Mouse (Mus musculus): ENCODE measurements at regions not wholly inside any gene's neighbourhood (a gene's known extent, or its start where the extent isn't known, plus 50 kb on each side); places are given as distances from the start of the nearest gene placed in this dataset.
A peak's percentile ranks its signal among the peaks of the same experiment; 100 is the strongest.

DNA sequence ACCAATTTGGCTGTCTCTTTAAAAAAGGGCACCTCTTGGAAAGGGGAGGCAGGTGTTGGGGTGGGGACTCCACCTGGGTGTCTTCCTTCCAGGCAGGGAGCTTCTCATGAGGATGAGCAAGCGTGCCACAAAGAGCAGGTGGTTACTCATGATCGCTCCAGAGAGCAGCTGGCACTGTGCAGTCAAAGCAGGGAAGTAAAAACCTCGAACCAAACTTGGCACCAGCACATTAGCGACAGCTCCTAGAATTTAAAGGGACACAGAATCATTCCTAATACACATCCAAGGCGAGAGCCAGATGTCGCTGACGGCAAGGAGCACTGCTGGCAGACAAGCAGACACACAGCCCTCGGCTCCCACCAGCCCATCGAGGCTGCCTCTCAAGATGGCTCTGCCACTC, 70.4 kb downstream of the Irx5 start:
- no peaks in the 10 kb centered on the region for H3K4me1 ChIP-seq
- ATAC-seq (ENCODE audit: insufficient number of reproducible peaks, insufficient read depth, low FRiP score, low TSS enrichment), result no peak
- WGBS, result 76% methylated on average over 9 of the region's 9 CpGs
- H3K4me2 ChIP-seq (replicated peaks), result no peak overlapping the region
- H3K27ac ChIP-seq, result no peak overlapping the region
- no peak overlapping the region for H3K4me3 ChIP-seq
- H3K36me3 ChIP-seq, result no peaks in the 10 kb centered on the region
- H3K9ac ChIP-seq, result no peak overlapping the region
- H3K9me3 ChIP-seq, result no peaks in the 10 kb centered on the region
- no peaks in the 10 kb centered on the region for H3K27me3 ChIP-seq

DNA sequence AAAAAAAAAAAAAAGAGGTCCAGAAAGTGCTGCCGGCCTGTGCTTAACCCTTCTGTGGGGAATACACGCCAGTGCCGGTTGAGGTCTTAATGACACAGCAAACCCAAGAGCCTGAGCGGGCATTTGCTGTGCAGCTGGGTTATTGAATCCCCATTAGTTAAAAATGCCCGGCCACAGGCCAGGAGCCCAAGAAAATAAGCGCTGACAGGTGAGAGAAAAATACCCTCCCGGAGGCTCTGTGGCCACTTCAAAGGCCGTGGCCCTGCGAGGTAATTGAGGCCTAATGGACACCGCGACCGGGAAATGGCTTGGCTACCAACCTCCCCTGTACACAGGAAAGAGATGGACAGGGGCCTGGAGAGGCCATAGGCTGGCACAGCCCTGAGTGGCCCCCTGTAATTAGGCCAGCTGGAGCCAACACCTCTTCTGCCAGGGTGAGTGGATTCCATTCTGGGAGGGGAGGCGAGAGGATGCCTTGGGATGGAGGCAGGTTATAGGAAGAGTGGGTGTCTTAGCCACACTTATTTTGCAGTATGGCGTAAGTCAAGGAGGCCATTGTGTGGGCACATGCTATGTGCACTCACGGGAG, 79.7 kb downstream of the Irx5 start:
- WGBS, result 63% methylated on average over 15 of the region's 15 CpGs
- H3K27me3 ChIP-seq, result no peaks in the 10 kb centered on the region; the same call in 1 of the 2 replicates
- no peaks in the 10 kb centered on the region for H3K9me3 ChIP-seq
- no peak for ATAC-seq (ENCODE audit: insufficient number of reproducible peaks, insufficient read depth, low FRiP score, low TSS enrichment)
- H3K36me3 ChIP-seq, result no peaks in the 10 kb centered on the region
- H3K4me1 ChIP-seq, result 0 out of 2 replicates have a peak, but pooled peaks cover 4% of the 10 kb centered on the region
- no peak overlapping the region for H3K4me2 ChIP-seq (replicated peaks)
- no peak overlapping the region for H3K27ac ChIP-seq
- H3K4me3 ChIP-seq, result no peak overlapping the region
- H3K9ac ChIP-seq, result no peak overlapping the region

DNA sequence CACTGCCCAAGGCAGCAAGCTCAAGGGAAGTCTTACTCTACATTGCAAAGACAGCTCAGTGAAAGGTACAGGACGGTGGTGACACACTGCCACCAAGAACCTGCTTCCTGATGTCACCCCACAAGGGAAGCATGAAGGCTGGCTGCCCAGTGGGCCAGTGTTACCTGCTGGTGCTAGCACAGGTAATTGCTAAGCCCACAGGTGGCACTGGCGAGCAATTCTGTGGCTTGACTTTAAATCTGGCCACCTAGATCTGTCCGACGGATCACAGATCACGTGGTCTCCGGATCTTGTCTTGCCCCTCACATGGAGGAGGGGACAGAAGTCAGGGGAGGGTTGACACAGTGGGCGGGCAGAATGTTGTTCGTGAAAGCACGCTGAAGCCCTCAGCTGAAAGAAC, 80.9 kb downstream of the Irx5 start:
- ATAC-seq (ENCODE audit: insufficient number of reproducible peaks, insufficient read depth, low FRiP score, low TSS enrichment), result no peak
- WGBS, result 42% methylated on average over 9 of the region's 9 CpGs
- Histone ChIP-seq H3K9me3 (no peaks in the 10 kb centered on the region), H3K4me3 (no peak overlapping the region), H3K9ac (no peak overlapping the region), H3K27ac (no peak overlapping the region), H3K36me3 (no peaks in the 10 kb centered on the region), H3K4me1 (0 out of 2 replicates have a peak, but pooled peaks cover 4% of the 10 kb centered on the region), H3K4me2 (replicated peaks) (no peak overlapping the region), H3K27me3 (no peaks in the 10 kb centered on the region; the same call in 1 of the 2 replicates)

DNA sequence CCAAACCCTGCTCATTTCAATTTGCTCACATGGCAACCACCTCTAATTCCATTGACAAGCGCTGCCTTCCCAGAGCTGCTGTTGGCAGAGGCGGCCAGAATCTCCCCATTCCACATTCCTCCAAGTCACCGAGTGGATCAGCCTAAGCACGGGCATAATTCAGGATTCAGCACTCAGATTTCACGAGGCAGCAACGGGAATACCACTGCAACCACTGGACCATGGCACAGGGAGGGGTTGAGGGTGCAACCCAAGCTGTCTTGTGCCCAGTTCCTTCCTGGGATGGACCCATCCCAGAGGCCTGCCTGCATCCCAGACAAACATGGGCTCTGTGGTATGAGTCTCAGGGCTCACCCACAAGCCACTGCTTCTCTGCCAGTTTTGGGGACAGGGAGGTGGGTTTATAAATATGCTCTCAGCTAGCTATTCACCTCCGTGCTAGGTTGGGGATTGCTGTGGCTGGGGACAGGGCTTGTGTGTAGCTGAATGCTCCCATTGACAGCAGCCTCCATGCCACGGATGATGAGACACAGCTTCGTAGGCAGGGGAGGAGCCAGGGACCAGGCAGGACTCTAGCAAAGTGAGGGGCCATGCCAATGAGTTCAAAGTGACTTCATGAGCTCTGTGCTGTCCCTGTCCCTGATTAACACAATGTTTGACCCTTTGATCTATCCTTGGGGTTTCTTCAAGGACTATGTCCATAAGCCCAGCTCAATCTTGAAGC, 82.5 kb downstream of the Irx5 start:
- Histone ChIP-seq H3K4me1 (peaks cover 10% of the 10 kb centered on the region), H3K4me3 (no peak overlapping the region), H3K4me2 (replicated peaks) (no peak overlapping the region), H3K9me3 (no peaks in the 10 kb centered on the region), H3K36me3 (no peaks in the 10 kb centered on the region), H3K27me3 (no peaks in the 10 kb centered on the region; the same call in 1 of the 2 replicates), H3K9ac (no peak overlapping the region), H3K27ac (no peak overlapping the region)
- ATAC-seq (ENCODE audit: insufficient number of reproducible peaks, insufficient read depth, low FRiP score, low TSS enrichment), result peak; percentile 47; the same call in 1 of the 2 replicates
- WGBS, result 45% methylated on average over 9 of the region's 9 CpGs

DNA sequence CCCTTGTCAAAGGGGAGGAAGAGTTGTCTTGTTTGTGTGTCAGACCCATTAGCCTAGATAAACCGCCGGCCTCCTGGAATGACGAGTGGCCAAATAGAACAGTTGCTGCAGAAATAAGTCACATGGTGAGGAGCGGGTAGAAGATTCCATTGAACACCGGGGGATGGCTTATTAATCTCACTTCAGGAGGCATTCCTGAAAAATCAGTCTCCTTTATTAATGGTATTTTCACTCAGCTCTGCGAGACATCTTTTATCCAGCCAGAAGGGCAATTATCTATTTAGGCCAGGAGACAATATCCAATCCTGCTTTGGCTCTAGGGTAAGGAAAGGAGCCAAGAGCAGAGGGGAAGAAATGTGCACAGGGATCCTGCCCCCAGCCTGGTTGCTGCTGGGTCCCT, 84.7 kb downstream of the Irx5 start:
- peaks cover 10% of the 10 kb centered on the region for H3K4me1 ChIP-seq
- no peak overlapping the region for H3K27ac ChIP-seq

DNA sequence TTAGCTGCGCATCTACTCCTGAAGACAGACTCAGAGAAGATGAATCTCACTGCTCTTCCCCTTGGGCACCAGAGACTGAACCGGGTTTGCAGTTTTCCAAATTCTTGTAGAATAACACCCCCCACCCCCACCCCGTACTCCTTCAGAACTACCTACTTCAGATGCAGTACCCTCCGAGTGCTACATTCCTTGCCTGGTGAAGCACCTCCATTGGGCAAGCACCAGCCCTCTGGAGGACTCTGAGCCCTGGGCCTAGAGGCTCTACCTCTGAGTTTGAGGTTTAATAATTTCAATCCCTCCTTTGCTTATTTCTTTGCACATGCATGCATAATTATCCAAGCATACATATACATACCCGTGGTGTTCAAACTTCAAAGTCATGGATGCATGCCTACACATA, 101.9 kb downstream of the Irx5 start:
- Histone ChIP-seq H3K4me3 (no peak overlapping the region), H3K27me3 (peaks cover 44% of the 10 kb centered on the region), H3K36me3 (no peaks in the 10 kb centered on the region), H3K4me1 (peaks cover 4% of the 10 kb centered on the region; the same call in 1 of the 2 replicates), H3K9me3 (no peaks in the 10 kb centered on the region), H3K4me2 (replicated peaks) (no peak overlapping the region), H3K9ac (no peak overlapping the region), H3K27ac (no peak overlapping the region)
- 88% methylated on average over 5 of the region's 5 CpGs for WGBS
- ATAC-seq (ENCODE audit: insufficient number of reproducible peaks, insufficient read depth, low FRiP score, low TSS enrichment), result no peak

More for the DNA sequence above, 84.7 kb downstream of the Irx5 start:
- 75% methylated on average over 6 of the region's 6 CpGs for WGBS
- H3K4me2 ChIP-seq (replicated peaks), result no peak overlapping the region
- no peak overlapping the region for H3K9ac ChIP-seq
- no peaks in the 10 kb centered on the region for H3K36me3 ChIP-seq
- no peaks in the 10 kb centered on the region for H3K9me3 ChIP-seq
- ATAC-seq (ENCODE audit: insufficient number of reproducible peaks, insufficient read depth, low FRiP score, low TSS enrichment), result no peak
- H3K4me3 ChIP-seq, result no peak overlapping the region
- H3K27me3 ChIP-seq, result no peaks in the 10 kb centered on the region; the same call in 1 of the 2 replicates

DNA sequence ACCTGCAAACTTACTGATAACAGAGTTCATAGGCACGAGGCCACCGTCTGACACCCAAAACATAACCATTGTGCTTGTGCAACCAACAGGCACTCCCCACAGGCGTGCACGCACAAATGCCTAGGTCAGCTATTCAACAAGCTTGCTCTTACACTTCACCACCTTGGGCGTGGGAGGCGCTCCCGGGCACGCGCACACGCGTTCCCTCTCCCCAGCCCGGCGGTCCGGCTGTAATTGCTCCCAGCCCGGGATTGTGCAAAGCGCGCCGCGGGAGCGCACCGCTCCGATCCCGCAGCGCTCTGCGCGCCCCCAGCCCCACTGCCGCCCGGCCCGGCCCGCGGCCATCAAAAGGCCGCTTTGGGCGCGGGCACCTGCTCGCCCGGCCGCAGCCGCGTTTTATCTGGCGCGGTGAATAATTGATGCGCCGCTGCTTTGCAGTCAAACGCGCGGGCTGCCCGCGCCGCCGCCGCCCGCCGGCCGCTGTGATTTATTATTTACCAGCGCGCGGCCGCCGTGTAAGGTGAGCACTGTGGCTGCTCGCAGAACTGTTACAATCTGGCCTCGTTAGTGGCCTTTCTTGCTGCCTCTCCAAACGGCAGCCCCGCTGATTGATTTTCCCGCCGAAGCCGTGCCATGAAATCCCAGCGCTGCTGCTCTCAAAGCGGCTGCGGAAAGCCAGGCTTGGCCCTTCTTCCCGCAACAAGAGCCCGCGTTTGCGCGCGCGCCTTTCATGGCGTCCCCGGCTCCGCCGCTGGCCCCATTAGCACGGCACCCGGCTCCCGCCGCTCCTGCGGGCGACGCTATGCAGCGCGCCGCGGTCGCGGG, 102.9 kb downstream of the Irx5 start:
- ATAC-seq (ENCODE audit: insufficient number of reproducible peaks, insufficient read depth, low FRiP score, low TSS enrichment), result no peak
- 1% methylated on average over 93 of the region's 93 CpGs for WGBS
- H3K9ac ChIP-seq, result peak overlapping the region; percentile 58

DNA sequence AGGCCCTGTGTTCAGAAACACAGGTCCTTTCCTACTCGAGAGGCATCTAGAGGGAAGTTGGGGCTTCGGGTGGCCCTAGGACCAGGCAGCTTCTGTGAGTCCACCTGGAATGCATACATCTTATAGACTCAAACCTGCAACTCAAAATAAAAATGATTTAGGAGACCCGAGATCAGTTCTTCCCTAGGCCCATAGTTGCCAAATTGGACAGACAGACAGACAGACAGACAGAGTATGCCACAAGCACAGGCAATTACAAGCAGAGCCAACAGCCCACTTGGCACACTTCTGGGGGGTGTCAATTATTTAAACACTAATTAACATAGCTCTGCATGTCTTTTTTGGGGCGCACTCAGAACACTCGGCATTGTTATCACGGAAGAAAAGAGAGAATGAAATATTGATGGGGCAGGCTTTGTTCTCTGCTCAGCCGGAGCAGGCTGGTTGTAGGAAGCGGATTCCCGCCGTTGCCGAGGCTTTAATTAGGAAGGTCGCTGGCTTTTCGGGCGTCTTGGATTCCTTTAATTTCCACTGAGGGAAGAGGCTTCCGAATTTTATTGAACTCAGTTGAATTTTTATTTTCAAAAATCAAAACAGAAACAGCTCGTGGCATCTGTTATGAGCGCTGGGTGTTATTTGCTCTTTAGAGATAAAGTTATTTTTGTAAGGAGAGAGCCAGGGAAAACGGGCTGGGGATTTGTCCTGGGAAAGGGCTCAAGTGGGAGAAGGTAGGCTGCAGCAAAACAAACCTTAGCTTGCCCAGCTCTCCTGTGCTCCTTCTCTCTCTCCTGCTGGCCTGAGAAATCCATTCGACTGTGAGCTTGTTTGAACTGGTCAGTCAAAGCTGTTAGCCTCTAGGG, 111.9 kb downstream of the Irx5 start:
- no peak for ATAC-seq (ENCODE audit: insufficient number of reproducible peaks, insufficient read depth, low FRiP score, low TSS enrichment)
- WGBS, result 31% methylated on average over 19 of the region's 19 CpGs
- no peak overlapping the region for H3K4me3 ChIP-seq
- H3K9me3 ChIP-seq, result no peaks in the 10 kb centered on the region
- no peak overlapping the region for H3K9ac ChIP-seq
- peaks cover 4% of the 10 kb centered on the region; the same call in 1 of the 2 replicates for H3K27me3 ChIP-seq
- H3K36me3 ChIP-seq, result no peaks in the 10 kb centered on the region
- H3K4me1 ChIP-seq, result peaks cover 10% of the 10 kb centered on the region
- H3K27ac ChIP-seq, result no peak overlapping the region
- no peak overlapping the region for H3K4me2 ChIP-seq (replicated peaks)

More for the DNA sequence above, 102.9 kb downstream of the Irx5 start:
- no peaks in the 10 kb centered on the region for H3K36me3 ChIP-seq
- H3K4me1 ChIP-seq, result peaks cover 4% of the 10 kb centered on the region; the same call in 1 of the 2 replicates
- H3K4me2 ChIP-seq (replicated peaks), result peak overlapping the region; percentile 80
- peak overlapping the region; percentile 50 for H3K4me3 ChIP-seq
- H3K9me3 ChIP-seq, result no peaks in the 10 kb centered on the region
- H3K27ac ChIP-seq, result no peak overlapping the region
- H3K27me3 ChIP-seq, result peaks cover 44% of the 10 kb centered on the region

DNA sequence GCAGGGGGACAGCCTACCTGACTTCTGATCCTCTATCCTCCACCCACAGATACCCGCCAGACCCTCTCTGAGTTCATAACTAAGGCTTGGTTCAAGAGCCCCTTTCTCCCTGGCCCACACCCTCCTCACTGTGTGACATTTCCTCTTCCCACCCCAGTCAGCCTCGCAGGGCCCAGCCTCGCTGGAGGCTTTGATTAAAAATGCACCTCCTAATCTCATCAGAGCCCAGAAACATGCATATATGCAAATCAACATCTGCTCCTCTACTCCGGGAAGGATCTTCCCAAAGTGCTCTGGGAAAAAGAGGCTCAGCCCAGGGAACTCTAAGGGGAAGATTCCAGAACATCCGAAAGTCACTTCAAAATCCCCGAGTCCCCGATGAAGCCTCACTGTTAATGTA, 114.8 kb downstream of the Irx5 start:
- Histone ChIP-seq H3K9me3 (no peaks in the 10 kb centered on the region), H3K4me2 (replicated peaks) (no peak overlapping the region), H3K27ac (no peak overlapping the region), H3K36me3 (no peaks in the 10 kb centered on the region), H3K4me3 (no peak overlapping the region), H3K4me1 (peaks cover 10% of the 10 kb centered on the region), H3K27me3 (0 out of 2 replicates have a peak, but pooled peaks cover 4% of the 10 kb centered on the region), H3K9ac (no peak overlapping the region)
- 66% methylated on average over 7 of the region's 7 CpGs for WGBS
- ATAC-seq (ENCODE audit: insufficient number of reproducible peaks, insufficient read depth, low FRiP score, low TSS enrichment), result no peak

DNA sequence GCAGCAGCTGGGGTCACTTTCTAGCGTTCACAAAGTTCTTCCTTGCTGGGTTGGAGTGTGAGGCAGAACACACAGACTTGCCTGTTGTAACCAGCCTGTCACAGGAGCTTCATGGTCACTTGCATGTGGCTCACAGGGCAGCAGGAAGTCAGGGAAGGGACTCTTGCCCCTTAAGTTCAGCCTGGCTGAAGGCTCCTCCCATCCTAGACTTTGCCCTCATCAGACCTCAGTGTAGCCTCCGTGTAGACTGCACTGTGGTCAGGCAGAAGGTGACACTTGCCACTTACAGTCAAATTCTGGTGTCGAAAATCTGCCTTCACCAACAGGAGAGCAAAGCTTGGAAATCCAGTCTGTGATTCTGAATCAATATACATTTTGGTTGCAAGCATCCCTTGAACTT, 115.4 kb downstream of the Irx5 start:
- Histone ChIP-seq H3K36me3 (no peaks in the 10 kb centered on the region), H3K9me3 (no peaks in the 10 kb centered on the region), H3K4me1 (peaks cover 10% of the 10 kb centered on the region), H3K4me2 (replicated peaks) (no peak overlapping the region), H3K27ac (no peak overlapping the region), H3K27me3 (0 out of 2 replicates have a peak, but pooled peaks cover 4% of the 10 kb centered on the region), H3K4me3 (no peak overlapping the region), H3K9ac (no peak overlapping the region)
- no peak for ATAC-seq (ENCODE audit: insufficient number of reproducible peaks, insufficient read depth, low FRiP score, low TSS enrichment)
- WGBS, result 70% methylated on average over 3 of the region's 3 CpGs

DNA sequence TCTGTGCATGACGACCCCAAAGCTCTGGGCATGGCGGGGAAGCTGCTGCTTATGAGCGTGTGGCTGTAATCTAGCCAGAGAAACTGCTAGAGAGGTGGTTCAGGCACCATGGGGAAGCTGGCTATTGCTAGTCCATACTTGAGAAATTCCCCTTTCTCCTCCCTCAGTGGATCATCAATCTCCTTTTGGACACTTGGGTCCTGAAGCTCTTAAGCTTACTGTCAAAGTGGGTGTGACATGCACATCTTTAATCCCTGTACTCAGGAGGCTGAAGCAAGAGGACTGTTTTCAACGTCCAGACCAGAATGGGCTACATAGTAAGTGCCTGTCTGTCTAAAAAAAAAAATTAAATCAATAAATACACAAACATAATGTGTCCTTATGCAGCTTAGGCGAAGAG, 125.0 kb downstream of the Irx5 start:
- H3K27me3 ChIP-seq, result no peaks in the 10 kb centered on the region
- WGBS, result 69% methylated on average over 5 of the region's 5 CpGs
- no peak for ATAC-seq (ENCODE audit: insufficient number of reproducible peaks, insufficient read depth, low FRiP score, low TSS enrichment)

More for the DNA sequence above, 125.0 kb downstream of the Irx5 start:
- peaks cover 7% of the 10 kb centered on the region; the same call in 1 of the 2 replicates for H3K4me1 ChIP-seq
- H3K9ac ChIP-seq, result no peak overlapping the region
- no peak overlapping the region for H3K27ac ChIP-seq
- H3K4me3 ChIP-seq, result no peak overlapping the region
- H3K4me2 ChIP-seq (replicated peaks), result no peak overlapping the region
- H3K36me3 ChIP-seq, result no peaks in the 10 kb centered on the region
- no peaks in the 10 kb centered on the region for H3K9me3 ChIP-seq
